Mouse (Mus musculus) kidney, adult 9 months (tissue): Measurements from ENCODE around the gene Slco4c1.

ENCODE experiments used
- DNase-seq: peaks from one replicate; pipeline ENCODE4 v3.0.0; 2022

Slco4c1 gene

GRCm38 (mm10) chr1:96768264-96768663, 103.7 kb downstream of the Slco4c1 start:
- DNase-seq = no peak

DNA sequence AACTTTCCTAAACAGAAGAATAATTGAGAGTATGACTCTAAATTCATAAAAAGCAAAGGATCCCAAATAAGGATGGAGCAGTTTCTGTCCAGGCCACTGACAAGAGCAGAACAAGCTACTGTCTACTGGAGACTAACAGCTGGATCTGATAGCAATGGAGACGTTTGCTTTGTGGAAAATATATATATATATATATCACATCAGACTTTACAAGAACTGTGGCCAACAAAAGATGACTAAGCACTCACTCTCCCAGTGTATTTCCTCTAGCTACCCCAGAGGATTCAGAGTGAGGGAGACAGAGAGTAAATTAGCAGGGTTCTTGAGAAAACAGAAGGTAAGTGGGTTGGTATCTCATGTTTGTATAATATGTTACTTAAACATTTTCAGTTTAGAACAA, 105.4 kb downstream of the Slco4c1 start:
- no peak for DNase-seq
